Mouse (Mus musculus) cortical plate, adult 2 months (tissue): ENCODE data around the gene Dmrt3. TPM values are rescaled to one million over a fixed set of nuclear protein-coding genes. Genes with fewer than 3 reads are reported as not detected.
A peak's percentile ranks its signal among the peaks of the same experiment; 100 is the strongest.

Source experiments
- H3K27ac ChIP-seq: fragments of 200-500 bp; 2 replicates; pipeline ENCODE4 v1.5.1; 2012; ENCODE audit warnings: low read length, control low read depth, inconsistent platforms; ENCODE audit not compliant: insufficient read depth
- H3K4me1 ChIP-seq: fragments of 200-500 bp; 2 replicates; pipeline ENCODE4 v1.6.1; 2011; ENCODE audit warnings: low read length; ENCODE audit not compliant: control insufficient read depth, insufficient read depth
- H3K4me3 ChIP-seq: fragments of 200-500 bp; 2 replicates; pipeline ENCODE4 v1.5.1; 2011; ENCODE audit warnings: mild to moderate bottlenecking, low read length, control low read depth; ENCODE audit not compliant: insufficient read depth
- CTCF ChIP-seq: fragments of 200-500 bp; IDR thresholded peaks from 2 replicates; pipeline ENCODE4 v1.5.1; 2011; ENCODE audit warnings: mild to moderate bottlenecking, control low read depth, low read length; ENCODE audit not compliant: insufficient read depth; ENCODE audit errors: extremely low read depth
- POLR2A ChIP-seq: fragments of 200-500 bp; IDR thresholded peaks from 2 replicates; pipeline ENCODE4 v1.6.1; 2011; ENCODE audit warnings: mild to moderate bottlenecking, low read length, control low read depth; ENCODE audit not compliant: insufficient read depth; ENCODE audit errors: extremely low read depth
- polyA plus RNA-seq: library from polyadenylated mRNA; depleted of rRNA; stranded (reverse); fragments of >200 nt; gene quantifications from 2 replicates; pipeline ENCODE4 v1.2.3, GENCODE M21; 2012

Gene Dmrt3
- polyA plus RNA-seq, 1 experiment, result 0.04 TPM

DNA sequence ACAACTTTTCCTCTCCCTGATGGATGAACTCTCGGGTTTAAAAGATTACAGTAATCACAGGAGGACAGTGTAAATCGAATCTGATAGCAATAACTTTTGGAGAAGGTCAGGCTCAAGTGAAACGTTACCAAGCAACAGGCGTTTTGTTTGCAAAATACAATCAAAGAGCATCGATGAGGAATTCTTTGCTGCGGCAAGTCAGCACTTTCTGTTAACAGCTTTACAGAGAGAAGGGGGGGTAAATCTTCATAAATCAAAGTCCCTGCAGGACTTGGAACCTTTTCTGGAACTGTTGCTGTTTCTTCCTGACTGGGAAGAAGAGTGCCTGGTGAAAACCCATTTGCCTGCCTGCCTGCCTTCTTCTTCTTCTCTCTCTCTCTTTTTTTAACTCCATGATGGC lies 5.8 kb downstream of the Dmrt3 start:
- no peak overlapping the region for H3K4me3 ChIP-seq
- no peaks in the 10 kb centered on the region for H3K4me1 ChIP-seq
- no peak for TF ChIP-seq CTCF
- TF ChIP-seq POLR2A, result no peak
- H3K27ac ChIP-seq, result no peak overlapping the region

DNA sequence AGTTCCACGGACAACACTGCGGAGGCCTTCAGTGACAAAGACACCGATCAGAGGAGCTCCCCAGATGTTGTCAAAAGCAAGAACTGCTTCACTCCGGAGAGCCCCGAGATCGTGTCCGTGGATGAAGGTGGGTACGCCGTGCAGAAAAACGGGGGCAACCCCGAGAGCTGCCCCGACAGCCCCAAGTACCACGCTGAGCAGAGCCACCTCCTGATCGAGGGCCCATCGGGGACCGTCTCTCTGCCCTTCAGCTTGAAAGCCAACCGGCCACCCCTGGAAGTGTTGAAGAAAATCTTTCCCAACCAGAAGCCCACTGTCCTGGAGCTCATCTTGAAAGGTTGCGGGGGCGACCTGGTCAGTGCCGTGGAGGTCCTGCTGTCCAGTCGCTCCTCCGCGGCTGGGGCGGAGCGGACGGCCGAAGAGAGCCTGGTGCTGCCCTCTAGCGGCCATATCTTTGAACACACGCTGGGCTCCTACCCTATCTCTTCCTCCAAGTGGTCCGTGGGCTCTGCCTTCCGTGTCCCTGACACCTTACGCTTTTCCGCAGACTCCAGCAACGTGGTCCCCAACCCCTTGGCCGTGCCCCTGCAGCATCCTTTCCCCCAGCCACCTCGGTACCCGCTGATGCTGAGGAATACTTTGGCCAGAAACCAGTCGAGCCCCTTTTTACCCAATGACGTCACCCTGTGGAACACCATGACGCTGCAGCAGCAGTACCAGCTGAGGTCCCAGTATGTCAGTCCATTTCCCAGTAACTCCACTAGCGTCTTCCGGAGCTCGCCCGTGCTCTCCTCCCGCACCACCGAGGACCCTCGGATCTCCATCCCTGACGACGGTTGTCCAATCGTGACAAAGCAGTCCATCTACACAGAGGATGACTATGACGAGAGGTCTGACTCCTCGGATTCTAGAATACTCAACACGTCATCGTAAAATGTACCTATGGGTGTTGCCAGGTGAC lies 12.5 kb downstream of the Dmrt3 start:
- H3K4me3 ChIP-seq, result no peak overlapping the region
- H3K4me1 ChIP-seq, result no peaks in the 10 kb centered on the region
- peak; percentile 47 for TF ChIP-seq CTCF
- no peak for TF ChIP-seq POLR2A
- H3K27ac ChIP-seq, result no peak overlapping the region

GRCm38 (mm10) chr19:25628490-25628889 lies 18.4 kb downstream of the Dmrt3 start:
- H3K4me1 ChIP-seq, result no peaks in the 10 kb centered on the region
- no peak overlapping the region for H3K27ac ChIP-seq
- no peak overlapping the region for H3K4me3 ChIP-seq
- TF ChIP-seq CTCF (peak; percentile 89), POLR2A (no peak)

- H3K4me1 ChIP-seq, result no peaks in the 10 kb centered on the region
- no peak for TF ChIP-seq POLR2A
- no peak for TF ChIP-seq CTCF
- H3K27ac ChIP-seq, result no peak overlapping the region
- no peak overlapping the region for H3K4me3 ChIP-seq
Measured at GRCm38 (mm10) chr19:25635119-25635518, 25.0 kb downstream of the Dmrt3 start.

- Histone ChIP-seq H3K4me3 (no peak overlapping the region), H3K4me1 (no peaks in the 10 kb centered on the region), H3K27ac (no peak overlapping the region)
- TF ChIP-seq CTCF (peak; percentile 96), POLR2A (no peak)
Measured at GRCm38 (mm10) chr19:25635622-25636244, 25.6 kb downstream of the Dmrt3 start.

DNA sequence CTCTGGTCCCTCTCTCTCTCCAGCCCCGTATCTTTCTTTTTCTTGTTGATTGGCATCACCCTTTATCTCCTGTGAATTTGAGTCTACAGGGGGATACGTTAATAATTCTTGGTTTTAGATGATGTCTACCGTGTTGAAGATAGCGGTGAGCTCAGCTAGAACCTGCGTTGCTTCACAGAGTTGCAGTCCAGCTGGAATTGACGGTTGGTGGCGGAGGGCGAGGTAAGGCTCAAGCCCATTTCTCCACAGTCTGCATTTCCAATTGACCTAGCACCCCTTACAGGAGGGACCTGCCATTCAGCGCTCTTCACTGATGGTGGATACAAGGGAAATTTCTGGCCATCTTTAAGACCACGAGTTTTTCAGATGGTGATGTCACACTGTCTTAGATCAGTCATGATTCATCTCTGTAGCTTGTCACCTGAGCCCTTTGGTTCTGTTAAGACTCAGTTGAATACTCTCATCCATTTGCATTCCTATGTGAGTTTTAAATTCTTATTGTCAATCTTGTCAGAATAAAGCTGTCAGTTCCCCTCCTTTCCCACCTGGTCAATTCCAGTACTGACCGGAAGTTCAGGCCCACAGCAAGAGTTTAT lies 28.8 kb downstream of the Dmrt3 start:
- no peak for TF ChIP-seq CTCF
- no peak for TF ChIP-seq POLR2A
- H3K4me3 ChIP-seq, result no peak overlapping the region
- no peak overlapping the region for H3K27ac ChIP-seq
- H3K4me1 ChIP-seq, result no peaks in the 10 kb centered on the region

GRCm38 (mm10) chr19:25641786-25642185 lies 31.7 kb downstream of the Dmrt3 start:
- H3K27ac ChIP-seq, result no peak overlapping the region
- TF ChIP-seq POLR2A (no peak), CTCF (no peak)
- no peaks in the 10 kb centered on the region for H3K4me1 ChIP-seq
- no peak overlapping the region for H3K4me3 ChIP-seq

DNA sequence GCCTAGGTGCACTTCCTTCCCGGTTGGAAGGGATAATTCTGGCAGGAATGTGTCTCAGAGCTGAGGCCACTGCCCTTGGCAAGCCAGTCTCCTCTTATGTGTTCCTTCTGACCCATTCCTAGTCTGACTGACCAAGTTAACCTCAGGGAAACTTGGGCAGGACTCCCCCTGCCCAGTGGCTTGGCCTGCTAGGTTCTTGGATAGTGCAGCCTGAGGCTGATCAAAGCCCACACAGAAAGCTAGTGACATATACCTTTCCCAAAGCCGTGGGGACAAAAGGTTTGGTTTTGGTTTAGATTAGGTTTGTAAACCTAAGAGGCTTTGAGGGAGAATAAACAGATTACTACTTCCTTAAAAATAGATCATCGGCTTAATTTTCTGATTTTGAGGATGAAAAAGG lies 37.0 kb downstream of the Dmrt3 start:
- TF ChIP-seq CTCF (no peak), POLR2A (no peak)
- H3K27ac ChIP-seq, result no peak overlapping the region

GRCm38 (mm10) chr19:25648701-25649100 lies 38.6 kb downstream of the Dmrt3 start:
- no peak for TF ChIP-seq CTCF
- TF ChIP-seq POLR2A, result no peak
- Histone ChIP-seq H3K27ac (no peak overlapping the region), H3K4me1 (no peaks in the 10 kb centered on the region), H3K4me3 (no peak overlapping the region)

More for the DNA sequence above, 37.0 kb downstream of the Dmrt3 start:
- Histone ChIP-seq H3K4me1 (no peaks in the 10 kb centered on the region), H3K4me3 (no peak overlapping the region)
